8 mouse cellular contexts compared by ENCODE assay signal in the genomic region with DNA sequence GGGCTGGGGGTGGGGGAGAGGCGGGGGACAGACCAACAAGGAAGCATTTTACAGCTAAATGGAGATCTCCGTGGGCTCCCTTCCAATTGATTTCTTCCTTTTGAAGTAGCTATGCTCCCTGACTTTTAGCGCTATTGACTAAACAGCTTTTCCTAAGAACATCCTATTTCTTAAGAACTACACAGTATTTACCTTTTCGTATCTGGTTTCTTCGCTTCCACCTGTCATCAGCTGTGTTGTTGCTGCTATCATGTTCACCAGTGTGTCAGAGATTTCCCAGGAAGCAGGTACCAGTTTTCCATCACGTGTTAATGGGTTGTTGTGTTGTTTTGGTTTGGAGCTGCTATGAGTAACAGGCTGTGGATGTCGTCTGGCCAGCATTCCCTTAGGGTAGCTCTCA. TPM values are rescaled to one million over a fixed set of nuclear protein-coding genes. Genes with fewer than 3 reads are reported as not detected.
DNase-seq lines count a peak whose midpoint lies in the region; ATAC-seq and TF ChIP-seq lines count a peak whose summit lies in the region.

A gene (minus strand): TSS at position 260 of the 400 bp plus-strand sequence.

- no peak for ATAC-seq in embryonic facial prominence, embryonic 14.5 days (ENCODE audit: low read depth)
- no peak for ATAC-seq in hindbrain, embryonic 14.5 days (ENCODE audit: low FRiP score)
- ATAC-seq in midbrain, embryonic 11.5 days (ENCODE audit: low FRiP score), result no peak

- intact Hi-C loops in heart, adult 2 months (cut with DNase I), result loop anchor here (2.0 to 5.0 kb wide), 2 partner anchors 16 to 178 kb away; no protein-coding TSS in a partner anchor

- no peak for DNase-seq in heart, adult 2 months
- DNase-seq in heart, adult 8-10 months (ENCODE audit: low spot score), result no peak
- DNase-seq in embryonic facial prominence, embryonic 14.5 days (ENCODE audit: low spot score), result no peak
- DNase-seq in hindbrain, embryonic 14.5 days (ENCODE audit: low spot score), result no peak
- peak; percentile 81 for DNase-seq in midbrain, embryonic 11.5 days (ENCODE audit: low spot score, missing footprints)
- DNase-seq in thymus, postnatal 25 days, result no peak
- no peak for DNase-seq in urinary bladder, postnatal 25 days (ENCODE audit: low spot score)

- H3K4me2 ChIP-seq in embryonic facial prominence, embryonic 14.5 days (ENCODE audit: low read depth, low read length), result peak within 1 kb of the TSS; percentile 92
- H3K4me2 ChIP-seq in hindbrain, embryonic 14.5 days (replicated peaks), result peak within 1 kb of the TSS; percentile 92
- peak within 1 kb of the TSS; percentile 69 for H3K4me2 ChIP-seq in midbrain, embryonic 11.5 days

- H3K27ac ChIP-seq in heart, adult 2 months, result peak within 1 kb of the TSS; percentile 77
- peak within 1 kb of the TSS; percentile 5; the same call in 1 of the 2 replicates for H3K27ac ChIP-seq in ES-Bruce4 (ENCODE audit: insufficient read depth, low read length)
- H3K27ac ChIP-seq in embryonic facial prominence, embryonic 14.5 days (replicated peaks; ENCODE audit: low read depth, low read length), result peak within 1 kb of the TSS; percentile 76; the same call in 1 of the 2 replicates
- H3K27ac ChIP-seq in hindbrain, embryonic 14.5 days, result peak within 1 kb of the TSS; percentile 83
- peak within 1 kb of the TSS; percentile 56 for H3K27ac ChIP-seq in midbrain, embryonic 11.5 days (ENCODE audit: low read depth, low read length)

- H3K4me1 ChIP-seq in heart, adult 2 months (ENCODE audit: control insufficient read depth, insufficient read depth, low read length), result peaks cover 5% of the 10 kb centered on the region
- peaks cover 10% of the 10 kb centered on the region for H3K4me1 ChIP-seq in ES-Bruce4 (ENCODE audit: control insufficient read depth, insufficient read depth, low read length)
- peaks cover 18% of the 10 kb centered on the region for H3K4me1 ChIP-seq in embryonic facial prominence, embryonic 14.5 days (ENCODE audit: control insufficient read depth, insufficient read depth, low read length)
- peaks cover 26% of the 10 kb centered on the region for H3K4me1 ChIP-seq in hindbrain, embryonic 14.5 days (replicated peaks; ENCODE audit: control insufficient read depth, insufficient read depth, low read length)
- H3K4me1 ChIP-seq in midbrain, embryonic 11.5 days (ENCODE audit: control insufficient read depth, insufficient read depth, low read length), result peaks cover 7% of the 10 kb centered on the region; the same call in 1 of the 2 replicates

- TF ChIP-seq CTCF in heart, adult 2 months (IDR thresholded peaks at IDR 0.05), result no peak
- no peak for TF ChIP-seq CTCF in ES-Bruce4 (IDR thresholded peaks at IDR 0.05; ENCODE audit: low read depth, low read length)

- H3K9ac ChIP-seq in heart, adult 2 months (ENCODE audit: low read depth, low read length), result peak within 1 kb of the TSS; percentile 99
- peak within 1 kb of the TSS; percentile 93 for H3K9ac ChIP-seq in ES-Bruce4 (ENCODE audit: low read depth, poor library complexity, severe bottlenecking)
- H3K9ac ChIP-seq in embryonic facial prominence, embryonic 14.5 days (ENCODE audit: low read depth, low read length), result peak within 1 kb of the TSS; percentile 79
- peak within 1 kb of the TSS; percentile 98 for H3K9ac ChIP-seq in hindbrain, embryonic 14.5 days
- peak within 1 kb of the TSS; percentile 85 for H3K9ac ChIP-seq in midbrain, embryonic 11.5 days (ENCODE audit: low read length)

- no peak for TF ChIP-seq EP300 in heart, adult 2 months (IDR thresholded peaks at IDR 0.05; ENCODE audit: insufficient read depth, low read depth, low read length)
- no peak for TF ChIP-seq EP300 in ES-Bruce4 (IDR thresholded peaks at IDR 0.05; ENCODE audit: insufficient read depth, low read depth, low read length)

- H3K36me3 ChIP-seq in heart, adult 2 months (ENCODE audit: control insufficient read depth, insufficient read depth, low read length), result no peaks in the 10 kb centered on the region
- no peaks in the 10 kb centered on the region for H3K36me3 ChIP-seq in ES-Bruce4 (ENCODE audit: control insufficient read depth, insufficient read depth, low read length, poor library complexity, severe bottlenecking)
- no peaks in the 10 kb centered on the region for H3K36me3 ChIP-seq in embryonic facial prominence, embryonic 14.5 days (ENCODE audit: control insufficient read depth, insufficient read depth, low read length)
- no peaks in the 10 kb centered on the region; the same call in 1 of the 2 replicates for H3K36me3 ChIP-seq in hindbrain, embryonic 14.5 days (replicated peaks; ENCODE audit: control insufficient read depth, insufficient read depth)
- no peaks in the 10 kb centered on the region for H3K36me3 ChIP-seq in midbrain, embryonic 11.5 days (ENCODE audit: control insufficient read depth, insufficient read depth, low read length)

- H3K4me3 ChIP-seq in heart, adult 2 months, result peak within 1 kb of the TSS; percentile 94
- H3K4me3 ChIP-seq in ES-Bruce4 (ENCODE audit: low read depth, low read length), result peak within 1 kb of the TSS; percentile 92
- peak within 1 kb of the TSS; percentile 69 for H3K4me3 ChIP-seq in embryonic facial prominence, embryonic 14.5 days (ENCODE audit: low read depth, low read length)
- H3K4me3 ChIP-seq in hindbrain, embryonic 14.5 days (replicated peaks; ENCODE audit: low read length), result peak within 1 kb of the TSS; percentile 97
- peak within 1 kb of the TSS; percentile 92 for H3K4me3 ChIP-seq in midbrain, embryonic 11.5 days (ENCODE audit: low read depth, low read length)

- no peaks in the 10 kb centered on the region for H3K79me2 ChIP-seq in heart, adult 2 months (replicated peaks; ENCODE audit: control insufficient read depth, insufficient read depth, low read length)

- 25% methylated on average over 7 of the region's 7 CpGs for WGBS in heart, adult 2 months
- 26% methylated on average over 7 of the region's 7 CpGs for WGBS in embryonic facial prominence, embryonic 14.5 days
- WGBS in hindbrain, embryonic 14.5 days, result 39% methylated on average over 7 of the region's 7 CpGs
- WGBS in midbrain, embryonic 11.5 days, result 38% methylated on average over 7 of the region's 7 CpGs

- H3K27me3 ChIP-seq in heart, adult 2 months (ENCODE audit: control insufficient read depth, insufficient read depth, low read length), result no peaks in the 10 kb centered on the region
- no peaks in the 10 kb centered on the region for H3K27me3 ChIP-seq in ES-Bruce4 (ENCODE audit: control insufficient read depth, insufficient read depth, low read length, poor library complexity, severe bottlenecking)
- H3K27me3 ChIP-seq in embryonic facial prominence, embryonic 14.5 days (replicated peaks; ENCODE audit: control insufficient read depth, insufficient read depth, low read length), result no peaks in the 10 kb centered on the region
- no peaks in the 10 kb centered on the region for H3K27me3 ChIP-seq in hindbrain, embryonic 14.5 days (ENCODE audit: control insufficient read depth, insufficient read depth, low read length)
- H3K27me3 ChIP-seq in midbrain, embryonic 11.5 days (ENCODE audit: control insufficient read depth, insufficient read depth, low read length), result no peaks in the 10 kb centered on the region

- no peak for TF ChIP-seq POLR2A in heart, adult 2 months (IDR thresholded peaks at IDR 0.05; ENCODE audit: insufficient read depth, low read depth, low read length)
- no peak for TF ChIP-seq POLR2A in ES-Bruce4 (IDR thresholded peaks at IDR 0.05; ENCODE audit: insufficient read depth, low read length)

- H3K9me3 ChIP-seq in ES-Bruce4 (replicated peaks; ENCODE audit: control insufficient read depth, insufficient read depth, low read length, poor library complexity, severe bottlenecking), result no peaks in the 10 kb centered on the region
- no peaks in the 10 kb centered on the region for H3K9me3 ChIP-seq in embryonic facial prominence, embryonic 14.5 days (ENCODE audit: control insufficient read depth, low read length)
- no peaks in the 10 kb centered on the region for H3K9me3 ChIP-seq in hindbrain, embryonic 14.5 days (ENCODE audit: control insufficient read depth, low read length)
- no peaks in the 10 kb centered on the region for H3K9me3 ChIP-seq in midbrain, embryonic 11.5 days (ENCODE audit: control insufficient read depth, low read length)

RNA-seq across cellular contexts. Expression of the gene that starts here (rescaled TPM):
- 10 to 100 TPM; 11.4 to 13.4 TPM for total RNA-seq in heart, adult 2 months (2021)
- polyA plus RNA-seq in heart, adult 2 months (2012; rRNA removed), result 15.6 and 20.0 TPM in 2 replicates
- total RNA-seq in heart, adult 8-10 months (2022), result 10 to 100 TPM in 2 of 4 experiments, 1 to 10 TPM in 2; 8.6 to 15.0 (median 11.0) TPM
- polyA plus RNA-seq in ES-Bruce4 (2011; ENCODE audit: insufficient read depth, insufficient read length, low read depth, missing spikeins), result 20.5 and 21.6 TPM in 2 replicates
- 18.8 and 19.4 TPM in 2 replicates for polyA plus RNA-seq in embryonic facial prominence, embryonic 14.5 days (2014; fragmentation: Nextera tagmentation; extraction: Ambion mirVana)
- polyA plus RNA-seq in hindbrain, embryonic 14.5 days (2014; fragmentation: Nextera tagmentation; extraction: Ambion mirVana), result 26.2 and 32.5 TPM in 2 replicates
- polyA plus RNA-seq in midbrain, embryonic 11.5 days (2014; fragmentation: Nextera tagmentation; extraction: Ambion mirVana), result 18.3 and 24.3 TPM in 2 replicates

Comparison
In these comparisons a context has a peak if more than half of its experiments do, and no peak if none do; other contexts are left out.
1. H3K27ac ChIP-seq: peak in every context shown above with its lines; median percentile 83 in hindbrain, embryonic 14.5 days; 77 in heart, adult 2 months; 76 in embryonic facial prominence, embryonic 14.5 days; 56 in midbrain, embryonic 11.5 days; 5 in ES-Bruce4.